Mouse (Mus musculus) small intestine, adult 2 months (tissue): ENCODE measurements around the gene Tcaim.

Experiments
- CTCF ChIP-seq: fragments of 200-500 bp; IDR thresholded peaks from 2 replicates; pipeline ENCODE4 v1.5.1; 2012; ENCODE audit warnings: low read depth, mild to moderate bottlenecking, control low read depth, inconsistent platforms, low read length, moderate library complexity, mixed read lengths; ENCODE audit not compliant: insufficient replicate concordance, insufficient read length; ENCODE audit errors: extremely low read depth
- POLR2A ChIP-seq: fragments of 200-500 bp; IDR thresholded peaks from 2 replicates; pipeline ENCODE4 v1.6.1; 2012; ENCODE audit warnings: low read depth, mild to moderate bottlenecking, control low read depth, inconsistent platforms, low read length, moderate library complexity

- TF ChIP-seq CTCF (no peak), POLR2A (no peak)
Observed at GRCm38 (mm10) chr9:122846156-122846555, 40.8 kb downstream of the Tcaim start.
